Mouse (Mus musculus): ENCODE measurements at regions not wholly inside any gene's neighbourhood (a gene's known extent, or its start where the extent isn't known, plus 50 kb on each side); places are given as distances from the start of the nearest gene placed in this dataset.

GRCm38 (mm10) chr9:120731952-120732622 lies 160.8 kb downstream of the Rpl14 start:
- H3K4me3 ChIP-seq (replicated peaks; ENCODE audit: insufficient read depth, low read depth, low read length), result no peak overlapping the region
- no peak overlapping the region for H3K27ac ChIP-seq (ENCODE audit: insufficient read depth, low read length)
- H3K27me3 ChIP-seq (ENCODE audit: control insufficient read depth, insufficient read depth, low read length), result no peaks in the 10 kb centered on the region
- 75% methylated on average over 8 of the region's 8 CpGs for WGBS
- DNase-seq, result no peak
- H3K4me1 ChIP-seq (ENCODE audit: control insufficient read depth, insufficient read depth, low read length), result no peaks in the 10 kb centered on the region; the same call in 1 of the 2 replicates
- TF ChIP-seq CTCF (IDR thresholded peaks at IDR 0.05; ENCODE audit: borderline replicate concordance, insufficient read depth, low read depth, low read length) (no peak), POLR2A (IDR thresholded peaks at IDR 0.05; ENCODE audit: borderline replicate concordance, insufficient read depth, low read length) (no peak)

DNA sequence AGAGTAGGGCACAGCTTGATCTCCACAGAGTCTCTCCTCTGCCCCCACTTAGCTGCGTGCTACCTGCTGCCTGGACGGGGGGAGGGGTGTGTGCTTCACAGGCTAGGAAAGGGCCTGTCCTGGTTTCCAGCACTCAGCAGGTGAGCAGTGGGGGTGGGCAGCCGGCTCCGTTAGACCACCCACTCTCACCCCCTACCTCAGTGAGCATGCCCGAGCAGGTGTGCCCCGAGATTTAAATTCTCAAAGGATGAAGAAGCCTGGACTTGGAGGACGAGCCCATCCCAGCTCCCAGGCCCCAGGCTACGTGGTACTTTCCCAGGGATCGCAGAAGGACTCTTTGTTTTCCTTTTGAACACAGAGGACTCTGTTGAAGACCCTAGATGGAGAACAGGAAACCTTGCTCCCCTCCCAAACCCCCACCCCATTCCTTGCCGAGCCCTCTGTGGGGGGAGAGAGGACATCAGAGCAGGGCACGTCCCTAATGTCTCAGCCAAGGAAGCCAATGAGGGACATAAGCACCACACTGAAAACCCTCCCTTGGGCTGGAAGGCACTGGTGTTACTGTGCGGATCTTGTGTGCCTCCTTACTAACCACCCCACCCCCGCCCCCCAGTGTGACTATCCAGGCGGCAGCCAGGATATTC lies 161.5 kb downstream of the Rpl14 start:
- Histone ChIP-seq H3K4me3 (replicated peaks; ENCODE audit: insufficient read depth, low read depth, low read length) (no peak overlapping the region), H3K4me1 (ENCODE audit: control insufficient read depth, insufficient read depth, low read length) (no peaks in the 10 kb centered on the region; the same call in 1 of the 2 replicates), H3K27me3 (ENCODE audit: control insufficient read depth, insufficient read depth, low read length) (no peaks in the 10 kb centered on the region), H3K27ac (ENCODE audit: insufficient read depth, low read length) (no peak overlapping the region)
- TF ChIP-seq CTCF (IDR thresholded peaks at IDR 0.05; ENCODE audit: borderline replicate concordance, insufficient read depth, low read depth, low read length) (no peak), POLR2A (IDR thresholded peaks at IDR 0.05; ENCODE audit: borderline replicate concordance, insufficient read depth, low read length) (no peak)
- 77% methylated on average over 14 of the region's 14 CpGs for WGBS
- no peak for DNase-seq

DNA sequence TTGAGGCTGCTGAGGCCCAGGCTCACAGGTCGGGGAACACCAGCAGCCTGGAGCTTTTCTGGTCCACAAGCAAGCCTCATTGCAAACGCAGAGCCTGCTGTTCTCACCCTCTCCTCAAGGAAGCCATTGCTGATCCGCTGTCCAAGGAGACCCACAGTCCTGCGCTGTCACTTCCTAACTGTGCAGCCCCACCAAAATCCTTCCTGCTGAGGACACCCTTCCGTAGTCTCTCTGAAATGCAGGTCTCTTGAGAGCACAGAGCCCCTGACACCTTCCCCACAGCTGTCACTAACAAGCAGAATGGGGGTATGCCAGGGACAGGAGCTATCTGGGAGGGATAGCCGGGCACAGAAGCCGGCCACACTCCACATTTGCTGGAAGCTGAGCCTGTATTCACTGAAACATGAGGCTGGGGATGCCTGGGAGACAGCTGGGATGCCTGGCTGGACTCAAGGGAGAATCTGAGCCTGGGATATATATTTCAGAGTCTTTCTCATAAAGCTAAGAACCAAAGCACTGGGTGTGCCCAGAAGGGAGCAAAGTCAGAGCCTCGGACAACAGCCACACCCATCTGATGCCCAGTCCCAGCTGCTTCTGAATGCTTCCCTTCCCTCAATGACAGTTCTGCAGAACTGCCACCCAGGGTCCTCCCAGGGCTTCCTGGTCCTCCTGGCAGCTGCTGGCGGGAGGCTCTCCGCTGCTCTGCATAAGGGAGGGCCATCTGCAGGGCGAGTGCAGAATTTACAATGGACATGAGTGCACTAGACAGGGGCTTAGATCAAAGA lies 162.6 kb downstream of the Rpl14 start:
- Histone ChIP-seq H3K27ac (ENCODE audit: insufficient read depth, low read length) (no peak overlapping the region), H3K4me3 (replicated peaks; ENCODE audit: insufficient read depth, low read depth, low read length) (no peak overlapping the region), H3K27me3 (ENCODE audit: control insufficient read depth, insufficient read depth, low read length) (no peaks in the 10 kb centered on the region), H3K4me1 (ENCODE audit: control insufficient read depth, insufficient read depth, low read length) (no peaks in the 10 kb centered on the region; the same call in 1 of the 2 replicates)
- WGBS, result 74% methylated on average over 11 of the region's 11 CpGs
- DNase-seq, result peak; percentile 24 to 34
- TF ChIP-seq CTCF (IDR thresholded peaks at IDR 0.05; ENCODE audit: borderline replicate concordance, insufficient read depth, low read depth, low read length) (peak; percentile 33; the same call in 1 of the 2 replicates), POLR2A (IDR thresholded peaks at IDR 0.05; ENCODE audit: borderline replicate concordance, insufficient read depth, low read length) (no peak)

DNA sequence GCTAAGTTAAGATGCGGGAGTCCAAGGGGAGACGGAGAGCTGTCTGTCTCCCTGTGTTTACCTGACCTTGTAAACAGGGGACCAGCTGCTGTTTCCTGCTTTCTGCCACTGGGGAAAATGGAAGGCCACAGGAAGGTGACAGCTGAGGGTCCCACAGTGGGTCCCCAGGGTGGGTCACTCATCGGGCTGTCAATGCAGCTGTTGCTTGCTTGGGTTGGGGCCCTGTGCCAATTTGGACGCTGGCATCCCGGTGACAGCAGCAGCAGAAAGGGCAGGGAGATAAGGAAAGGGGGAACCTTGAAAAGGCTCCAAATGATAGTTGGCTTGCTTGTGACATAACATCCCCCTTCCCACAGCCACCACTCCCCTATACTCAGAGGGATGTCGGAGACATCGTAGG lies 164.0 kb downstream of the Rpl14 start:
- no peak for TF ChIP-seq POLR2A (IDR thresholded peaks at IDR 0.05; ENCODE audit: borderline replicate concordance, insufficient read depth, low read length)
- TF ChIP-seq CTCF (IDR thresholded peaks at IDR 0.05; ENCODE audit: borderline replicate concordance, insufficient read depth, low read depth, low read length), result no peak

DNA sequence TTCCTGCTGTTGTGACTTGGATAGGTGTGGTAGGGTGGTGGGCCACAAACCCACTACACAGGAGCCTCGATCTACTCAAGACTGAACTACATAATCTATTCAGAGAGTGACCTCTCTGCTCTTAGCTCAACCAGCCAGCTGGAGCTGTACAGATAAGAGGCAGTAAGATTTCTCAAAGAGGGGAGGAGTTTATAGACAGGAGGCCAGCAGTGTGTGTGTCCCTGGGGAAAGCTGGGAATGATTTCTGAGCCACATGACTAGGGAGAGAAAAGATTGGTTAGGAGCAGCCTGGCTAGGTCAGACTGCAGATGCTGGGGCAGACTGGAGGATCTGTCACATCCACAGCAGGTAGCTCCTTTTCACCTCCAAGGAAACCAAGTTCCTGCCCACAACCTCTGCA lies 166.7 kb downstream of the Rpl14 start:
- TF ChIP-seq POLR2A (IDR thresholded peaks at IDR 0.05; ENCODE audit: borderline replicate concordance, insufficient read depth, low read length) (no peak), CTCF (IDR thresholded peaks at IDR 0.05; ENCODE audit: borderline replicate concordance, insufficient read depth, low read depth, low read length) (no peak)
- WGBS, result 77% methylated on average over 1 of the region's 1 CpGs
- no peak overlapping the region for H3K27ac ChIP-seq (ENCODE audit: insufficient read depth, low read length)
- DNase-seq, result no peak
- H3K4me3 ChIP-seq (replicated peaks; ENCODE audit: insufficient read depth, low read depth, low read length), result no peak overlapping the region
- no peaks in the 10 kb centered on the region for H3K4me1 ChIP-seq (ENCODE audit: control insufficient read depth, insufficient read depth, low read length)
- no peaks in the 10 kb centered on the region for H3K27me3 ChIP-seq (ENCODE audit: control insufficient read depth, insufficient read depth, low read length)

More for the DNA sequence above, 164.0 kb downstream of the Rpl14 start:
- Histone ChIP-seq H3K4me1 (ENCODE audit: control insufficient read depth, insufficient read depth, low read length) (no peaks in the 10 kb centered on the region; the same call in 1 of the 2 replicates), H3K27me3 (ENCODE audit: control insufficient read depth, insufficient read depth, low read length) (no peaks in the 10 kb centered on the region), H3K4me3 (replicated peaks; ENCODE audit: insufficient read depth, low read depth, low read length) (no peak overlapping the region), H3K27ac (ENCODE audit: insufficient read depth, low read length) (no peak overlapping the region)
- 39% methylated on average over 7 of the region's 7 CpGs for WGBS
- DNase-seq, result no peak

DNA sequence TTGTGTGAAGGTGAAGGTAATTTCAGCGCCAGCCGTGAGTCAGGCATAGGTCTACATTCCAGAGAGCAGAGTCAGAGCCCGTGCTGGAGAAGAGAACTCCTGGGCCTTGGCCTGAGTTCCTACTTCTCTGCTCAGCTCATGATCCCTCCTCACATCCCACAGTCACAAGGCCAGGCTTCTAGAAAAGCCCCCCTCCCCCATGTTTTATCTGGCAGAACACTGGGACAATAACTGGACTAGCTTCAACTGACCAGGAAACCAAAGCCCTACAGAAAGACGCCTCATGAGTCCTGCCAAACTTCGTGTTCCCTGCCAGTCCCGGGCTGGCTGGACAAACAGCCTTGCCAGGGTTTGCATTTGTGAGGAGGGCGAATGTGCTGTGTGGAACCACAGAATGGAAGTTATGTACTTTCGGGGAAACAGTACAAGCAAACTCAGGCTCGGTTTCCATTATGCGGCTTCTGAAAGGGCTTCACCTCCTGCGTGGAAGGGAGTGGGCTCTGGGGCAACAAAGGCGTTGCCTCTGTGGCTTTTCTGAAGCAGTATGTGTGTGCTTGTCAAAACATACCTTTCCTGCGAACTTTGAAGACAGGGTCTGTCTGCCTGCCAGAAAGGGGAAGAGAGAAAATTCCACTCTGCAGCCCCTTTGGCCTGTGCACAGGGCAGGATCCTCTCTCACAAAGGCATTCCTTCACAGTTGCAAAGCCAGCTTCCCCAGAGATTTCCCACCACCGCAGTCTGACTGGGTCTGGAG lies 168.1 kb downstream of the Rpl14 start:
- no peaks in the 10 kb centered on the region for H3K27me3 ChIP-seq (ENCODE audit: control insufficient read depth, insufficient read depth, low read length)
- H3K4me3 ChIP-seq (replicated peaks; ENCODE audit: insufficient read depth, low read depth, low read length), result no peak overlapping the region
- TF ChIP-seq POLR2A (IDR thresholded peaks at IDR 0.05; ENCODE audit: borderline replicate concordance, insufficient read depth, low read length), result no peak
- TF ChIP-seq CTCF (IDR thresholded peaks at IDR 0.05; ENCODE audit: borderline replicate concordance, insufficient read depth, low read depth, low read length), result no peak
- peak in 1 of 2 experiments; percentile 39 for DNase-seq
- WGBS, result 60% methylated on average over 14 of the region's 14 CpGs
- H3K27ac ChIP-seq (ENCODE audit: insufficient read depth, low read length), result no peak overlapping the region; the same call in 1 of the 2 replicates
- no peaks in the 10 kb centered on the region for H3K4me1 ChIP-seq (ENCODE audit: control insufficient read depth, insufficient read depth, low read length)

GRCm38 (mm10) chr9:120739953-120740524 lies 168.8 kb downstream of the Rpl14 start:
- H3K27me3 ChIP-seq (ENCODE audit: control insufficient read depth, insufficient read depth, low read length), result no peaks in the 10 kb centered on the region
- TF ChIP-seq POLR2A (IDR thresholded peaks at IDR 0.05; ENCODE audit: borderline replicate concordance, insufficient read depth, low read length) (no peak), CTCF (IDR thresholded peaks at IDR 0.05; ENCODE audit: borderline replicate concordance, insufficient read depth, low read depth, low read length) (no peak)
- H3K4me1 ChIP-seq (ENCODE audit: control insufficient read depth, insufficient read depth, low read length), result no peaks in the 10 kb centered on the region
- no peak for DNase-seq
- H3K4me3 ChIP-seq (replicated peaks; ENCODE audit: insufficient read depth, low read depth, low read length), result no peak overlapping the region
- WGBS, result 64% methylated on average over 6 of the region's 6 CpGs
- H3K27ac ChIP-seq (ENCODE audit: insufficient read depth, low read length), result no peak overlapping the region; the same call in 1 of the 2 replicates

Measured in cerebellum, adult 2 months (tissue).